Mouse (Mus musculus) kidney, adult 9 months (tissue): ENCODE results near the gene Eif4e2.

Experiments used
- DNase-seq: peaks from one replicate; pipeline ENCODE4 v3.0.0; 2022

Gene Eif4e2

DNA sequence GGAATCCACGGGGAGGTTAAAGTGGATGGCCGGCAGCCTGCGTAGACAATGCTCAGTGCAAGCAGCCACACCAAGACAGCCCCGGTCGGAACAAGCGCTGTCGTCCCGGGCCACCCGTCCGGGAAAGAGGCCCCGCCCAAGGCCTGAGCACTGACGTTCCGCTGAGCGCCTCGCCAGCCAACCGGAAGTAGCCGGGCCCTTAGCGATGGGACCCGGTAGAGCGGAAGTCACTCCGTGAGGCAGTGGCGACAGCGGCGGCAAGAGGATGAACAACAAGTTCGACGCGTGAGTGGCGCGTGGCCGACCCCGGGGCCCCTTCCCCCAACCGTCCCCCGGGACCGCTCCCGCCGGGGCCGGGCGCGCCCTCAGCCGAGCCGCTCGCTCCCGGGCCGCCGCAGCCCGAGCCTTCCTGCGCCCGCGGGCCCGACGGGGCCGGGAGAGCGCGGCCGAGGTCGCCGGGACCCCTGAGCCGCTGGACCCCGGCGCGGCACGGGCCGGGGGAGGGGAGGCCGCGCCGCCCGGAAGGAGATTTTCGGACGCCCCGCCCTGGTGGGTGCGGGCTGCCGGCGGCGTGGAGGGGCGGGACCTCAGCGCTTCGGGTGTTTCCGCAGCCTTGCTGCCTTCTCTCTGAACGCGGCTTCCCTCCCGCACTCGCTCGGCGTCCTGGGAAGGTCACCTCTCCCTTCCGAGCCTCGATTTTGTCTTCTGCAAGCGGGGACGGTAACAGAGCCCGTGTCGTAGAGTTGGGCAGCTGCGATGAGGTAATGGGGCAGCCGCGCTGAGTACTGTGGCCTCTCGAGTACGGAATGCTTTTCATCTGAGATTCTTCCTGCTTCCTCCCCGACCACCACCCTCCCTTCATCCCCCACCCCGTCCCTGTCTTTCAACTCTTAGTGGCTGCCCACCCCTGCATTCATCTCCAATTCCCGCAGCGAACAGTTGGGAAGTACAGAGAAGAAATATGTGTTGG lies at the start of gene Eif4e2:
Gene Eif4e2, plus strand, starts transcription at position 180 of the 970 bp plus-strand sequence.
- peak; percentile 95 for DNase-seq

DNA sequence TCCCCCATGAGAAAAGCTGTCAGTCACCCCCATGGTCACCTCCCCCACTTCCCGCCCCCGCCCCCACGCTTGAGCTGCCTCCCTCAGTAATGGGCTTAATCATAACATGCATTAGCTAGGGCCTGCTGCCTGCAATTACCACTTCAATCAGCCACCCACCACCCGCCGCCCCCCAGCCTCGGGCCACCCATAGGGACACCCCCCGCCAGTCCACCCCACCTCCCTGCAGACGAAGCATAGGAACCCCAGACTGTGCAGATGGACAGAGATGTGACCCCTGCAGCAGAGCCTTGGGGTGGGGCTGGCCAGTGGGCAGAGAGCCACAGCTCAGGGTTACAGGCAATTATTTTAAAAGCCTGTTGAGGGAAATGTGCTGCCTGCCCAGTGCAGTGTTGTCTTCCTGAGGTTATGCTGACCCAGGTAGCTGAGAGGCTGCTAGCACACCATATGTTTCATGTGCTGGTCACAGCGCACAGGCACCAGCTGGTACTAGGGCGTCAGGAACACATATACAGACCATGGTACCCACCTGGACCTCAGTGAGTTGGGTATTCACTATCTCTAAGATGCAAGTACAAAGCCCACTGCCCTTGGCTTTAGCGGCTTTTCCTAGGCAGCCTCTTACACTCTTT lies 49.4 kb upstream of the Eif4e2 start:
- no peak for DNase-seq

DNA sequence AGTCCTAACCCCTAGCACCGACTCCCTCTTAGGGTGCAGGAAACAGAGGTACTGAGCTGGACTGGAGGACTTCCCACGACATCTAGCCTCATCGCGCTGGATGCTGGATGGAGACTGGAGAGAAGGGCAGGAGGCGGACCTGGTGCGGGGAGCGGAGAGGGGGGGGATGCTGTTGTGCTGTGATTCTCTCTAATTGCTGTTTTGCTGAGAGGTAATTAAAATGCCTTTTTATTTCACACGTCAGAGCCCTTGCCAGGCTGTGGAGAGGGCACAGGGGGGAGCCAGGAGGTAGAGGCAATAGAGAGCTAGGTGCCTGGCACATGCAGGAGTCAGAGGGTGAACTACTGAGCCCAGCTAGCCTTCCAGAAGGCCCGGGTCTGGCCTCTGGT lies 48.9 kb upstream of the Eif4e2 start:
- DNase-seq: no peak

DNA sequence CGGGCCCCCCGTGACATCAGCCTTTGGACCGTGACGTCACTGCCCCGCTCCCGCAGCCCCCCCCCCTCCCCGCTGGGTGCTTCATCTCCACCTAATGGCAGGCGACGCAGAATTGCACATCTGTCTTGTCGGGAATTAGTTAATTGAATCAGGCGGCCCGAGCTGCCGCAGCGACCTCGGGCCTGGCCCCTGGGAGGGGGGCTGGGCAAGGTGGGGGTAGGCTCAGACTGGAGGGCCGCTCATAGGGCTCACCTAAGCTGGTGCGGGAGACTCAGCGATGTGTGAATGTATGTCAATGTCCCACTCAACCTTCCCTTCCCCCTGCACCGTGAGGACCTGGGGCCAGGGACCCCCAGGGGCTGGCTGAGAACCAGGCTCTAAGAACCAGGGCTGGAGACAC lies 43.3 kb upstream of the Eif4e2 start:
- DNase-seq: no peak

DNA sequence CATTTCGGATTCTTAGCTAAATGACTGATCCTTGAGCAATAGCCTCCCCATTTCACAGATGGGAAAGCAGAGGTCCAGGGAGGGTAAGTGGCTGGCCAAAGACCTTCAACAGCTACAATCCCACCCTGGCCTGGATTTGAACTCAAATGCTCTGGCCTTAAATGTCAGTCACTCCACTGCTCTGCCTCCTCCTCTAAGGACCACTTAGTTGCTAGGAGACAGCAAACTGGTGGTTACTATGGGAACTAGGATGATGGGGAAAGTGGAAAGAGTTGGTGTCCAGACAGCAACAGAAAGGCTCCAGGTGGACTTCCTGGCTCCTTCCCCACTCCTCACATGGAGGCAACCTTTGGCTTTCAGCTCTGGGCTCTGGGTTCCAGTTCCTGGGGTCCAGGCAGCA lies 42.4 kb upstream of the Eif4e2 start:
- no peak for DNase-seq

DNA sequence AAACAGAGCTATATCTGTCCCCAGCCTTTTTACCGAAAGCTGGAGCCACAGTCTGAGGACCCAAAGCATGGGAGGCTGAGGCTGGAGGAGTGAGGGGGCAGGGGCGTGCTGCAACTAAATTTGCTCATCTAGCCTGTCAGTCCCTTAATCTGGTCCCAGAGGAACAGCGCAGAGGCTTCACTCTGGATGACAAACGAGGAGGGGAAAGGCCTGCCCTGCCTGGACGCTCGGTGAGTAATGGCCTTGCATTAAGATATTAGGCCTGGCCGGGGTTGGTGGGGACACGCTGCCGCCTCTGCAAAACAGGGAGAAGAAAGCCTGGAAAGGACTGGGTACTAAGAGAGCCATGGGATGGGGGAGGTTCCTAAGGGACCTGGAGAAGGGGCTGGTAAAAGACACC lies 41.4 kb upstream of the Eif4e2 start:
- no peak for DNase-seq

DNA sequence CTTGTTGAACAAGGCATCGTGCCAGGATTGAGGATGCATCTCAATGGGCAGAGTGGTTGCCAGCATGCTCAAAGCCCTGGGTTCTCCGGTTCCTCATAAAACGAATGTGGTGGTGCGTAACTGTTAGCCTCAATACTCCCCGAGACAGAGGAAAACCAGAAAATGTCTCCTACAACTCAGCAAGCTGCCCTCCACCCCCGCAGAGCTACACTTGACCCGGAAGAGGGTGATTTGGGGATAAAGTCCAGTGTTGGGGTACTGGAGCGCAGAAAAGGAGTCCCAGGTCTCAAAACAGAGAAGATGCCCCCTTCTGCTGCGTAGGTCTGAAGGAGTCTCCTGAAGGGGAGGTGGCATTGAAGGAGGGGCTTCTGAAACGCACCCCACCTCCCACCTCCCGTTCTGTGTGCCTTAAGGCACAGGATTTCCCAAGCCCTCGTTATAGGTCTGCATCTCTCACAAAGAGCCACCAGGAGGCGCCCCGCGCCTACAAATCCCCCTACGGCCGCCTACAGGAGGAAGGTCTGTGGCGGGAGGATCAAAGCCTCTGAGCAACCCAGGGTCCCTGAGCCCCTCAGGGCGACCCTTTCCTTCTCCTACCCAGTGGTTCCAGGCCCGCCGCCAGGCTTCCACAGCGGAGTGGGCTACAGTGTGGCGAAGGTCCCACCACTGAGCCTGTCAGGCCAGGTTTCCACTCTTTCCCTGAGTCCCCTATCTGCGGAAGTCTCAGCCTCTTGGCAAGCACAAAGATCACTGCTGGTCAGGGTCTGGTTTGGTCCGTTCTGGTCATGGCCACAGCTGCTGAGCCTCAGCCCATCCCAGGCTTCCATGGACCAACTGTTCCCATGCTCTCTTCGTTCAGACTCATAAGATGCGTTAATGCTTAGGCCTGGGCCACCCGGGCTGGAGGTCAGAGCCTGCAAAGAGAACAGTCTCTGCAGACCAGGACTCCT lies 39.4 kb upstream of the Eif4e2 start:
- DNase-seq: peak; percentile 73

DNA sequence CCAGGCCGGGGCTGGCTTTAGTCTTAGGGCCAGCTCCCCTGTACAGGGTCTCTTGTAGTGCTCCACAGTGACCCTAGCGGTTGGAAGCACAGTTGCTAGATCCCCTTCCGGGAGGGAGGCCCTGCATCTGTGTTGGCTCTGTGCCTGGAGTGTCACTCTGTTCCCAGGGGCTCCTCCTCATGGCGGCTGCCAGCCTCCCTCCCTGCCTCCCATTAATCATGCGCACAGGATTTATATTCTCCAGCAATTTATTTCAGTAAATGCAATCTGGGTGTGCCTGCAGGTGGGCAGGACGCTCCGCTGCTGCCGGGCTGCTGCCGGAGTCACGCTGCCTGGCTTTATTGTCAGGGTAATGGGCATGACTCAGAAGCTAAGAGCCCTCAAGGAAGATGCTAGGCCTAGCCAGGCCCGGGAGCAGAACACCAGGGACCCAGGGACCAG lies 37.8 kb upstream of the Eif4e2 start:
- DNase-seq: no peak

DNA sequence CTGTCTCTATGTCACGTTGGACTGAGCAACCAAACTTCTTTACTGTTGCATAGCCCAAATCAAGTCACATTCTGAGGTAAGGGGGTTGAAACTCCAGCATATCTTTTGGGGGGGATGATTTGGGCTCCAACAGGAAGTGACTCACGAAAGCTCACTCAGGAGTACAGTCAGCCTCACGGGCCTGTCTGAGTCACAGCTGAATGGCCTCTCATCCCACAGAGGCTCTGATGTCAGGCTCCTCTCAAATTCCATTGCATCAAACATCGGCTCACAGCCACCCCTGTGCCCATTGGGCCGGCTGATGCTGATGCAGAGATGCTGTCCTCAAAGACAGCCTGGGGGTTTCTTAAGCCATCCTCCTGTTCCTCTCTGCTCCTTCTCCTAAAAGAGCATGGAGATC lies 32.8 kb upstream of the Eif4e2 start:
- no peak for DNase-seq

DNA sequence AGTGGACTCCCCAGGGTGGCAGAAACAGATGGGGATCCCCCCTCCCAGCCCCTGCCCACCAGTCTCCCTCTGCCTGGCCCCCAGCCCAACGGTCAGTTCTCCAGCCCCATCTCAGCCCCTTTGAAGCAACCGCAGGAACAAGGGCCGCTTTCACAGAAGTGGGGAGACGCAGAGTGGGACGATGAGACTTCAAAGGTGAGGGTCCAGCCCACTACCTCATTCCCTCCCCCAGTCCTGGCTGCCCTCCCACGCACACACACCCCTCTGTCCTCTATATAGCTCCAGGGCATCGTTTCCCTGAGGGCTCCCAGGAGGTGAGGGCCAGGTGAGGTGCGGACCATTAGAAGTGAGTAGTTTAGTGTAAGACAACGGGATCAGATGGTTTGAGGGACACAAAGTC lies 30.7 kb upstream of the Eif4e2 start, which contains the start of gene Prss56:
Gene Prss56, plus strand, starts transcription at position 301 of the 400 bp plus-strand sequence.
- DNase-seq: no peak

DNA sequence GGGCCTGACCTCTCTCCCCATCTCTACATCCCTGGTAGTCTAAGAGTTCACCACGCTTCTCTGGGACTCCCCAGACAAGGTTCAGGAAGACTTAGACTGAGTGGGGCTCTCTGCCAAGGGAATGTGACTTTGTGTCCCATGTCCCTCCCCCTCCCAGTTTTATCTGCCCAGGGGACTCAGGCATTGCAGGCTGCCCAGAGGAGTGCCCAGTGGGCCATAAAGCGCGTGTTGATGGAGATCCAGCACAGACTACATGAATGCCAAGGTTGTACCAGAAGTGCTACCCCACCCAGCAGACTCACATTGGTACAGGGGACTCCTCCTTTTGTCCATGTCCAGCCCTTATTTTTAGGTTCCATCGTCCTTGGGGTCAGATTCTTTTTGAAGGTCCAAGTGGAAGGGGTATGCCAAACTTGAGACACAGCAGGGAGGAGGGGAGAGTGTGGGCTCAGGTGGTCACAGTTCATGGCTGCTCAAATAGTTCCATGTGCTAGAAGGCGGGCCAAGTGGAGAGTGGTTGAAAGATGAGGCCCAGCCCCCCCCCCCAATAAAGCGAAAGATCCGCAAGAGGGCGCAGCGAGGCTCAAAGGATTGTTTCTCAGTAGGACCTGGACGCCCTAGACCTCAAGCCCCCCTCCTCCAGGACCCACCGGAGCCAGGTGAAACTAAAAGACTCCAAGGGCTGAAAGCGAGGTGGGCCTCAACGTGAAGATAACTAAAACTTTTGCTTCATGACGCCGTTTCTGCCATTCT lies 29.5 kb upstream of the Eif4e2 start:
- no peak for DNase-seq

DNA sequence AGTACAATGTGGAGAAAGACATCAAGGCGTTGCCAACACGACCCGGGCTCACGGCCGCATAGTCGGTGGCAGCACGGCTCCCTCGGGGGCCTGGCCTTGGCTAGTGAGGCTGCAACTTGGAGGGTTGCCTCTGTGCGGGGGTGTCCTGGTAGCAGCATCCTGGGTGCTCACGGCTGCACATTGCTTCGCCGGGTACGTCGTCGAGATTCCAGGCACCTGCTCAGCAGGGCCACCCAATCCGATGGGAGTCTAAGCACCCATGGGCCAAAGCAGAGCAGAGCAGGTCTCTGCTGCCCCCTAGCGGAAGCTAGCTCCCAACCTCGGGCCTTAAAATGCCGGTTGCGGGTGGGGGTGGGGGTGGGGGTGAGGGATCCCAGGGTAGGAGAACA lies 29.0 kb upstream of the Eif4e2 start:
- DNase-seq: peak; percentile 79

DNA sequence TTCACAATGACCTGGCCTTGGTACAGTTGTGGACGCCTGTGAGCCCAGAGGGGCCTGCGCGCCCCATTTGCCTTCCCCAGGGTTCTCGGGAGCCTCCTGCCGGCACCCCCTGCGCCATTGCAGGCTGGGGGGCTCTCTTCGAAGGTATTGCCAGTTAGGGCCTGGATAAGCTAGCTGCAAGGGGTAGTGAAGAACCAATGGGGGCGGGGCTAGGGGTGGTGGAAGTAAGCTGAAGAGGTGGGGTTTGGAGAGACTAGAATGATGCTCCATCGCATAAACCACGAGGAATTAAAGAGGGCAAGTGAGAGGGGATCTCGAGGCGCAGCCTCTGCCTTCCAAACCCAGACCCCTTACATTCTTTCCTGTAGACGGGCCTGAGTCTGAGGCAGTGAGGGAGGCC lies 28.2 kb upstream of the Eif4e2 start:
- DNase-seq: no peak

DNA sequence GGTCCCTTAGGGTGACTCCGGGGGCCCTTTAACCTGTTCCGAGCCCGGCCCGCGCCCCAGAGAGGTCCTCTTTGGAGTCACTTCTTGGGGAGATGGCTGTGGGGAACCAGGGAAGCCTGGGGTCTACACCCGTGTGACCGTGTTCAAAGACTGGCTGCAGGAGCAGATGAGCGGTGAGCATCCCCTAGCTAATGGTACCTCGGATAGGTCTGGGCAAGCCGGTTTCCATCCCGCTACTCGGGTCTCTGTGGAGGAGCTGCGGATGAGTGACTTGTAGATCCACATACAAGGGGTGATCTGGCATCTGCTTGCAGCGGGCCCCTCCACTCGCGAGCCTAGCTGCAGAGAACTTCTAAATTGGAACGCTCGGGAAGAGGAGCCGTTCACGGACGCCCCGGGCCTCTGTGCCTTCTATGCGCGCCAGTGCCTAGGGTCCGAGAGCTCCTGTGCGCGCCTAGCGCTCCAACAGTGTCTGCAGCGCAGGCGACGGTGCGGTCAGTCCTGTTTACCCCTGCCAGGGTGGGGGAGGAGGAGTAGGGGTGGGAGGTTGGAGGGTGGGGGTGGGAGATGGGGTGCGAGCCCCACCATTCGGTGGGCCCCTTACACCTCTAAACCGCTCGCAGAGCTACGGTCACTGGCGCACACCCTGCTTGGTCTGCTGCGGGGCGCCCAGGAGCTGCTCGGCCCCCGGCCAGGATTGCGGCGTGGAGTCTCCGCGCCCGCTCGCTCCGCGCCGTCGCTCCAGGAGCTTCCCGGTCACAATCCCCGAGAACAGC lies 27.3 kb upstream of the Eif4e2 start:
- DNase-seq: no peak

DNA sequence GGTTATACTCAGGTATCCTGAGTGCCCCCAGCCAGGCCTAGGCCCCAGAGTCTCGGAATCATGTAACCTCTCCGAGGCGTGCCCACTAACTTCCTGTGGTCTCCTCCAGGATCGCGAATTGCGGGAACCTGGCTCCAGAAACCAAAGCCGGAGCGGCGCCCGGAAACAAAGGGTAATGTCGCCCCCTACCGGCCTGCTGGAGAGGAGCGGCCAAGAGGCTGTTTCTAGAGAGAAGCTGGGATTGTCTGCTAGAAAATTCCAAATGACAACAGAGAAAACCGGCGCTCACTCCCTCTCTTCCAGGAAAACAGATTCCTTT lies 26.7 kb upstream of the Eif4e2 start:
- peak; percentile 64 for DNase-seq

DNA sequence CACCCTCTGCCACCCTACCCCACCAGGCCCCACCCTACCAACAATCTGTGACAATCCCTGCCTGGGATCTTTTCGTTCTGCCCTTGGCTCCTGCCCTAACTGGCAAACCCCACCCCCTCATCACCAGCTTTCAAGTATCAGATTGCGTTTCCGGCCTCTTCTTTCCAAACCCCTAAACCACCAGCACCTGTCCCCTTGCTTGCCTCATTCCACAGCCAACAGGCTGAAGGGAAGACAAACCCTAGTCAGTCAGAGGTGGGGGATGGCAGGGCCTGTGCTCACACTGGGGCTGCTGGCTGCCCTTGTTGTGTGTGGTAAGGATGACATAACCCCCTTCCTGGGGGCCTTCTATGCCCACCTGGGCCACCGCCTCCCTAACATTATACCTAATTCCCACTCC lies 23.3 kb upstream of the Eif4e2 start, which contains the start of gene Chrnd:
Gene Chrnd, plus strand, starts transcription at position 179 of the 400 bp plus-strand sequence.
- no peak for DNase-seq

DNA sequence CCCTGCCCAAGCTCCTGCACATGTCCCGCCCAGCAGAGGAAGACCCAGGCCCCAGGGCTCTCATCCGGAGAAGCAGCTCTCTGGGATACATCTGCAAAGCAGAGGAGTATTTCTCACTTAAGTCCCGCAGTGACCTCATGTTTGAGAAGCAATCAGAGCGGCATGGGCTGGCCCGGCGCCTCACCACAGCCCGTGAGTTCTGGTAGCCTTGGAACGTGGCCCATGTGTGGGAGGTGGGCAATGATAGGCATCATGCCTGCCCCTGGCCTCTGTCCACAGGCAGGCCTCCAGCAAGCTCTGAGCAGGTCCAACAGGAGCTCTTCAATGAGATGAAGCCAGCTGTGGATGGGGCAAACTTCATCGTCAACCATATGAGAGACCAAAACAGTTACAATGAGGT lies 16.4 kb upstream of the Eif4e2 start:
- no peak for DNase-seq

DNA sequence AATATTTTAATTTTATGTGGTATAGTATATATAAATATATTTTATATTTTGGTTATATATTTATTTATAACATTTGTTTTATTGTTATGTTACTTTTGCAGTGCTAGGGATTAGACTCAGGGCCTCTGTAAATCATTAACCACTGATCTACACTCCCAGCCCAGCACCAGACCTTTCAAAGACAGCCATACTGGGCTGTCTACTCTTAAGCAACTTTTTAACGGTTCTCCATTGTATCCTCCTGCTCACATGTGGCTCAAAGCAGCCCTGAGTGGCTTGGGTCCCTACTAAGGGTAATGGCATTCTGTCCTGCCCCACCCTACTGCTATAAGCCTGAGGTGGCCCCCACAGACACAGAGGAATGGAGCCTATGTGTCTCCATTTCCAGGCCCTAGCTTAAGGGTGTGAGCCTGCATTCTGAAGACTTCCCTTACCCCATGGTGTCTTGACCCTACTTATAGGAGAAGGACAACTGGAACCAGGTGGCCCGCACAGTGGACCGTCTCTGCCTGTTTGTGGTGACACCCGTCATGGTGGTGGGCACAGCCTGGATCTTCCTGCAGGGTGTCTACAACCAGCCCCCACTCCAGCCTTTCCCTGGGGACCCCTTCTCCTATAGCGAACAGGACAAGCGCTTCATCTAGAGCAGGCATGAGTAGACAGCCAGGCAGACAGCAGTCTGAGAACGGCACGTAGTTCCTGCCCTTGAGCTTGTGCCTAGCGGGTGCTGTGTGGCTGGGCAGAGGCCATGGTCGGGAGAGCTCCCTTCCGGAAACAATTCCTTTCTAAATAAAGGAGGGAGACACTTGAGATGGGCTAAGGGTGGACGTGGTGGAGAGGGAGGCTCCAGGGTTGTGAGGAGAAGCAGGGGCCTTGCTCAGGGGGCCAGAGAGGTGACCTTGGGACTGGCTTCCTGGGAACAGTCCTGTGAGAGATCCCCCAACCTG lies 15.3 kb upstream of the Eif4e2 start:
- DNase-seq: no peak

DNA sequence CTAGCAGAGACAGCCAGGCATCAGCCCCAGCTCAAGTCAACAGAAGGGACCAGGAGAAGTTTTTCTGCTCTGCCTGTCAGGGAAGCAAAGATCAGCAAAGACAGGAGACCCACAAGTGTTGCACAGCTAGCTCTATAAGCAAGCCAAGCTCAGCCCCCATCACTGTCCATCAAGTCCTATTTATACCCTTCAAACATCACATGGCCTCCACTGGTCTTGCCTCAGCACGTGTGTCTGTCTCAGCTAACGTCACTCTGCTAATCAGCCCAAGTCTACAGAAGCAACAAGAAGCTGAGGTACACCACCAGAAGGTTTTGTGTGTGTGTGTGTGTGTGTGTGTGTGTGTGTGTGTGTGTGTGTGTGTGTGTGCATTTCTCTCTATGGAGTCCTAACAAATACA lies 12.9 kb upstream of the Eif4e2 start:
- DNase-seq: no peak

DNA sequence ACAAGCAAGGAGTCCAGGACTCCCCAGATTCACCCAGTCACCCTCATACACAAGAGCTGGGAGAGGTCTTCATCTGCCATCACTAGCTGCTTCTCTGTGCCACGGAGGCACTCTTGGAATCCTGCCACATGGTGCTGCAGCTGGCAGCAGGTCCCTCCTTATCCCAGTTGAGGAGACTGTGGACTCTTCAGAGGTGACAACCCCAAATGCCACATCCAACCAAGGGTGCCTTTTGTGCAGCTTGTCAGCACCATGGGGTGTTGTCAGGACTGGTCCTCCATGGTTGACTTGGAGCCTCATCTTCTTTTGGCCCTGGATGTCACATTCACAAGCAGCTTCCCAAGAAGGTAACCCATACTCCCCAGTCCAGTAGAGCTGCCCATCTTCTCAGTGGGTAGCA lies 11.9 kb upstream of the Eif4e2 start:
- DNase-seq: no peak
